Mouse (Mus musculus) limb, embryonic 15.5 days (tissue): ENCODE measurements around the gene Dpyd. TPM values are rescaled to one million over a fixed set of nuclear protein-coding genes. Genes with fewer than 3 reads are reported as not detected.

Experiments
- ATAC-seq: fragments of 200-750 bp; cut with Nextera tagmentation; 2 replicates; pipeline ENCODE4 v1.8.0; 2017; ENCODE audit warnings: low read depth, moderate TSS enrichment; ENCODE audit not compliant: insufficient number of reproducible peaks, low FRiP score, low TSS enrichment
- H3K27ac ChIP-seq: fragments of 300-500 bp; sonication (generic); 2 replicates; pipeline ENCODE4 v1.5.1; 2015; ENCODE audit warnings: moderate library complexity, mild to moderate bottlenecking, inconsistent platforms
- H3K27me3 ChIP-seq: fragments of 300-500 bp; sonication (generic); 2 replicates; pipeline ENCODE4 v1.6.1; 2015; ENCODE audit warnings: inconsistent platforms
- H3K36me3 ChIP-seq: fragments of 300-500 bp; sonication (generic); 2 replicates; pipeline ENCODE4 v1.6.1; 2015; ENCODE audit warnings: inconsistent platforms
- H3K4me1 ChIP-seq: fragments of 300-500 bp; sonication (generic); 2 replicates; pipeline ENCODE4 v1.6.1; 2015; ENCODE audit warnings: inconsistent platforms
- H3K4me2 ChIP-seq: fragments of 300-500 bp; sonication (generic); 2 replicates; pipeline ENCODE4 v1.6.1; 2015; ENCODE audit warnings: mild to moderate bottlenecking, inconsistent platforms
- H3K4me3 ChIP-seq: fragments of 300-500 bp; sonication (generic); 2 replicates; pipeline ENCODE4 v1.5.1; 2015; ENCODE audit warnings: mild to moderate bottlenecking, inconsistent platforms
- H3K9ac ChIP-seq: fragments of 300-500 bp; sonication (generic); 2 replicates; pipeline ENCODE4 v1.6.1; 2015; ENCODE audit warnings: inconsistent platforms
- H3K9me3 ChIP-seq: fragments of 300-500 bp; sonication (generic); 2 replicates; pipeline ENCODE4 v1.6.1; 2016; ENCODE audit warnings: inconsistent platforms
- WGBS: fragments of 180-500 bp; shearing (Covaris S2); methylation state at CpG from one replicate; pipeline ENCODE4 v1.1.7; 2015; 5-methylcytosine and 5-hydroxymethylcytosine counted together
- polyA plus RNA-seq: library from polyadenylated mRNA; unstranded; fragments of >200 nt; fragmentation: Nextera tagmentation; extraction: Ambion mirVana; gene quantifications from 2 replicates; pipeline ENCODE4 v1.2.1, GENCODE M21; 2015

Gene Dpyd
- polyA plus RNA-seq: 5.7 and 5.9 TPM in 2 replicates

- H3K9me3 ChIP-seq: no peaks in the 10 kb centered on the region
- WGBS: 5% methylated on average over 19 of the region's 19 CpGs
- peak; percentile 95 for ATAC-seq
- peak within 1 kb of the TSS; percentile 67 for H3K4me3 ChIP-seq
- H3K4me1 ChIP-seq: no peaks in the 10 kb centered on the region; the same call in 1 of the 2 replicates
- H3K36me3 ChIP-seq: no peaks in the 10 kb centered on the region
- H3K9ac ChIP-seq: peak within 1 kb of the TSS; percentile 37
- H3K27ac ChIP-seq: peak within 1 kb of the TSS; percentile 30; the same call in 1 of the 2 replicates
- H3K4me2 ChIP-seq: peak within 1 kb of the TSS; percentile 89
- no peaks in the 10 kb centered on the region for H3K27me3 ChIP-seq
These were observed at the start of gene Dpyd for GRCm38 (mm10) chr3:118561554-118562310. Dpyd (plus strand) TSS chr3:118562129.

- no peaks in the 10 kb centered on the region for H3K9me3 ChIP-seq
- H3K4me3 ChIP-seq: no peak overlapping the region
- H3K9ac ChIP-seq: no peak overlapping the region
- H3K27ac ChIP-seq: no peak overlapping the region
- no peaks in the 10 kb centered on the region for H3K36me3 ChIP-seq
- 31% methylated on average over 2 of the region's 2 CpGs for WGBS
- no peak for ATAC-seq
- no peaks in the 10 kb centered on the region for H3K27me3 ChIP-seq
- H3K4me2 ChIP-seq: no peak overlapping the region
- no peaks in the 10 kb centered on the region for H3K4me1 ChIP-seq
These were observed 24.3 kb upstream of the Dpyd start for GRCm38 (mm10) chr3:118537676-118538075.

- Histone ChIP-seq H3K4me3 (no peak overlapping the region), H3K9me3 (no peaks in the 10 kb centered on the region), H3K4me1 (no peaks in the 10 kb centered on the region), H3K36me3 (no peaks in the 10 kb centered on the region), H3K27ac (no peak overlapping the region), H3K27me3 (no peaks in the 10 kb centered on the region), H3K9ac (no peak overlapping the region), H3K4me2 (no peak overlapping the region)
- no peak for ATAC-seq
- 53% methylated on average over 6 of the region's 6 CpGs for WGBS
These were observed 20.2 kb upstream of the Dpyd start for GRCm38 (mm10) chr3:118541766-118542165.

GRCm38 (mm10) chr3:118547551-118548210 is 14.2 kb upstream of the Dpyd start:
- Histone ChIP-seq H3K27me3 (no peaks in the 10 kb centered on the region), H3K4me3 (no peak overlapping the region), H3K9me3 (no peaks in the 10 kb centered on the region), H3K4me2 (no peak overlapping the region), H3K27ac (no peak overlapping the region), H3K36me3 (no peaks in the 10 kb centered on the region), H3K4me1 (no peaks in the 10 kb centered on the region), H3K9ac (no peak overlapping the region)
- no peak for ATAC-seq
- WGBS: 19% methylated on average over 4 of the region's 4 CpGs

- H3K4me3 ChIP-seq: no peak overlapping the region
- H3K9ac ChIP-seq: no peak overlapping the region
- 80% methylated on average over 1 of the region's 1 CpGs for WGBS
- no peak overlapping the region for H3K4me2 ChIP-seq
- ATAC-seq: no peak
- no peaks in the 10 kb centered on the region for H3K36me3 ChIP-seq
- no peaks in the 10 kb centered on the region for H3K9me3 ChIP-seq
- no peaks in the 10 kb centered on the region for H3K27me3 ChIP-seq
- no peak overlapping the region for H3K27ac ChIP-seq
- H3K4me1 ChIP-seq: no peaks in the 10 kb centered on the region; the same call in 1 of the 2 replicates
These were observed 4.3 kb upstream of the Dpyd start for GRCm38 (mm10) chr3:118557605-118558004.

- Histone ChIP-seq H3K4me2 (no peak overlapping the region), H3K36me3 (no peaks in the 10 kb centered on the region), H3K9me3 (no peaks in the 10 kb centered on the region), H3K4me3 (no peak overlapping the region), H3K4me1 (no peaks in the 10 kb centered on the region; the same call in 1 of the 2 replicates), H3K27me3 (no peaks in the 10 kb centered on the region), H3K27ac (no peak overlapping the region), H3K9ac (no peak overlapping the region)
- ATAC-seq: no peak
- 71% methylated on average over 2 of the region's 2 CpGs for WGBS
These were observed 2.0 kb upstream of the Dpyd start for GRCm38 (mm10) chr3:118559936-118560335.

- H3K36me3 ChIP-seq: no peaks in the 10 kb centered on the region
- peak overlapping the region; percentile 67 for H3K4me3 ChIP-seq
- H3K9ac ChIP-seq: peak overlapping the region; percentile 37
- peak overlapping the region; percentile 30; the same call in 1 of the 2 replicates for H3K27ac ChIP-seq
- H3K4me2 ChIP-seq: peak overlapping the region; percentile 89
- H3K9me3 ChIP-seq: no peaks in the 10 kb centered on the region
- peak; percentile 68; the same call in 1 of the 2 replicates for ATAC-seq
- H3K4me1 ChIP-seq: no peaks in the 10 kb centered on the region; the same call in 1 of the 2 replicates
- no peaks in the 10 kb centered on the region for H3K27me3 ChIP-seq
- WGBS: under 1% methylated on average over 18 of the region's 18 CpGs
These were observed 362 bp downstream of the Dpyd start for GRCm38 (mm10) chr3:118562311-118562671.

GRCm38 (mm10) chr3:118566779-118567178 is 4.8 kb downstream of the Dpyd start:
- H3K27ac ChIP-seq: no peak overlapping the region
- H3K4me3 ChIP-seq: no peak overlapping the region
- H3K36me3 ChIP-seq: no peaks in the 10 kb centered on the region
- H3K27me3 ChIP-seq: no peaks in the 10 kb centered on the region
- no peak for ATAC-seq
- H3K9ac ChIP-seq: no peak overlapping the region
- 69% methylated on average over 5 of the region's 5 CpGs for WGBS
- no peaks in the 10 kb centered on the region for H3K9me3 ChIP-seq
- H3K4me1 ChIP-seq: no peaks in the 10 kb centered on the region; the same call in 1 of the 2 replicates
- no peak overlapping the region for H3K4me2 ChIP-seq

- 71% methylated on average over 7 of the region's 7 CpGs for WGBS
- Histone ChIP-seq H3K9me3 (no peaks in the 10 kb centered on the region), H3K36me3 (no peaks in the 10 kb centered on the region), H3K4me1 (no peaks in the 10 kb centered on the region), H3K4me3 (no peak overlapping the region), H3K9ac (no peak overlapping the region), H3K27ac (no peak overlapping the region), H3K27me3 (no peaks in the 10 kb centered on the region), H3K4me2 (no peak overlapping the region)
- ATAC-seq: no peak
These were observed 8.3 kb downstream of the Dpyd start for GRCm38 (mm10) chr3:118570197-118570596.

GRCm38 (mm10) chr3:118590559-118590958 is 28.6 kb downstream of the Dpyd start:
- Histone ChIP-seq H3K4me2 (no peak overlapping the region), H3K9ac (no peak overlapping the region), H3K27me3 (no peaks in the 10 kb centered on the region), H3K4me3 (no peak overlapping the region), H3K27ac (no peak overlapping the region), H3K9me3 (no peaks in the 10 kb centered on the region), H3K36me3 (no peaks in the 10 kb centered on the region), H3K4me1 (no peaks in the 10 kb centered on the region)
- ATAC-seq: no peak
- 77% methylated on average over 1 of the region's 1 CpGs for WGBS

GRCm38 (mm10) chr3:118594864-118595263 is 32.9 kb downstream of the Dpyd start:
- H3K4me3 ChIP-seq: no peak overlapping the region
- ATAC-seq: no peak
- WGBS: 72% methylated on average over 4 of the region's 4 CpGs
- H3K27me3 ChIP-seq: no peaks in the 10 kb centered on the region
- no peak overlapping the region for H3K4me2 ChIP-seq
- no peaks in the 10 kb centered on the region for H3K9me3 ChIP-seq
- H3K27ac ChIP-seq: no peak overlapping the region
- H3K4me1 ChIP-seq: no peaks in the 10 kb centered on the region
- no peaks in the 10 kb centered on the region for H3K36me3 ChIP-seq
- no peak overlapping the region for H3K9ac ChIP-seq

- H3K36me3 ChIP-seq: no peaks in the 10 kb centered on the region
- no peak overlapping the region for H3K4me3 ChIP-seq
- no peak overlapping the region for H3K27ac ChIP-seq
- no peak overlapping the region for H3K4me2 ChIP-seq
- no peak overlapping the region for H3K9ac ChIP-seq
- no peak for ATAC-seq
- no peaks in the 10 kb centered on the region for H3K27me3 ChIP-seq
- no peaks in the 10 kb centered on the region for H3K9me3 ChIP-seq
- H3K4me1 ChIP-seq: no peaks in the 10 kb centered on the region
- WGBS: 82% methylated on average over 2 of the region's 2 CpGs
These were observed 33.8 kb downstream of the Dpyd start for GRCm38 (mm10) chr3:118595693-118596092.
